Mouse (Mus musculus) T-helper 2 cell (primary cell): ENCODE results near the gene Rims3.

Experiments used
- in situ Hi-C: fragments of 300-600 bp; cut with MboI, MseI; formaldehyde crosslinking; loops from one replicate; pipeline ENCODE4 v1.15.1; 2025; ENCODE audit warnings: high pct_unique_total_duplicates

Gene Rims3

DNA sequence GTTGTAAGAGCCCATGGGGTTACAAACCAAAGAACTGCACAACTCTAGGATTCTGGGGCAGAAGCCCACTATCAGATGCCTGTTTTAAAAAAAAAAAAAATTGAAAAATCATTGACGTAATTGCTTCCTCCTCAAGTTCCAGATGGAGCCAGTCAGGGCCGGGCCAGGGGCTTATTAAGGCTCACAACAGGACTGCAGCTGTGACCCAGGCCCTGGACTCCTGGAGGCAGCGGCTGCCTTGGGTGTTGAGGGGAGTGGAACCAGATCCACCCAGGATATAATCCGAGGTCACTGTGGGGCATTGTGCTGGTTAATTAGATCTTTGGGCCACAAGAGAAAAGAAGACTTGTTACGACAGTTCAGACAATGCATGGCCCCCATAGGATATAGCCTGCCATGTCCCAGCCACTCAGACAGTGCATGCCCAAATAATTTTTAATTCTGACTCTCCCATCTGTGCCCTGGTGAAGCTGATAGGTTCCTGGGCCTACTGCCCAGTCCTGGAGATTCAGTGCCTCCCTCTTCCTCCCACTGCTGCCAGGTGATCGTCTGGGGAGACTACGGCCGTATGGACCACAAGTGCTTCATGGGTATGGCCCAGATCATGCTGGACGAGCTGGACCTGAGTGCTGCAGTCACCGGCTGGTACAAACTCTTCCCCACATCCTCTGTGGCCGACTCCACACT lies 36.3 kb downstream of the Rims3 start:
- in situ Hi-C loops = no loop called here

DNA sequence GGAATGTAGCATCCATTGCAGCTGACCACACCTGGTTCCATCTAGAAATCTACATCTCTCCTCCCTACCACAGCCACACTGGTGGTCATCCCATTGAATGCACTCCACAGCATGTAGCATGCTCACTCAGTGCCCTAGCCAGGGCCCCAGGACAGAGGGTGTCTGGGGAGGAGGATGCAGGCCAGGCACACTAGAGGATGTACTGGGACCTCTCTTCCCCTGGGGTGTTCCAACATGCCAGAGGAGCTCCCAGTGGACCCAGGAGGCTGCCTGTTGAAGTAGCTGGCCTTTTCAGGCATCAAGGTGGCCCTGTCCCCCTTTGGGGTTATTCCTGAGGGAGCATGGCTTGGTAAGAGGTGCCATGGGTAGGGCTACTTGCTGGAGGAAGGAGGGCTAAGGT lies 37.3 kb downstream of the Rims3 start:
- in situ Hi-C loops = no loop called here

DNA sequence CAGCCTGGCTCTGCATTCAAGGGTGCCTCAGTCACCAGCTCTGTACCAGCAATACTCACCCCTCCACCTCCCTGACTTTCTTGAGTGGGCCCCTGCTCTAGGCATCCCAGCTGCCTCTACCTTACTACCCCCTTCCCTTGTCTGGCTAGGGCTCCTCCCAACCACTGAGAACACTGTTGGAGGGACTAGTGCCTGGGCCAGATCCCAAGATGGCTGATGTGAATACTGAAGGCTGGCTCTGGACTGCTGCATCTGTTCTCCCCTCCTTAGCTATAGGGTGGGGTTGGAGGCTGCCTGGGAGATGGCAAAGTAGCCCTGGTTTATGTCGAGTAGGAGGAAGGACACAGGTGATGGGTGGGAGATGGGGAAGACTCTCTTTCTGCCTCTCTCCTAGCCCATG lies 37.9 kb downstream of the Rims3 start:
- in situ Hi-C loops = no loop called here

DNA sequence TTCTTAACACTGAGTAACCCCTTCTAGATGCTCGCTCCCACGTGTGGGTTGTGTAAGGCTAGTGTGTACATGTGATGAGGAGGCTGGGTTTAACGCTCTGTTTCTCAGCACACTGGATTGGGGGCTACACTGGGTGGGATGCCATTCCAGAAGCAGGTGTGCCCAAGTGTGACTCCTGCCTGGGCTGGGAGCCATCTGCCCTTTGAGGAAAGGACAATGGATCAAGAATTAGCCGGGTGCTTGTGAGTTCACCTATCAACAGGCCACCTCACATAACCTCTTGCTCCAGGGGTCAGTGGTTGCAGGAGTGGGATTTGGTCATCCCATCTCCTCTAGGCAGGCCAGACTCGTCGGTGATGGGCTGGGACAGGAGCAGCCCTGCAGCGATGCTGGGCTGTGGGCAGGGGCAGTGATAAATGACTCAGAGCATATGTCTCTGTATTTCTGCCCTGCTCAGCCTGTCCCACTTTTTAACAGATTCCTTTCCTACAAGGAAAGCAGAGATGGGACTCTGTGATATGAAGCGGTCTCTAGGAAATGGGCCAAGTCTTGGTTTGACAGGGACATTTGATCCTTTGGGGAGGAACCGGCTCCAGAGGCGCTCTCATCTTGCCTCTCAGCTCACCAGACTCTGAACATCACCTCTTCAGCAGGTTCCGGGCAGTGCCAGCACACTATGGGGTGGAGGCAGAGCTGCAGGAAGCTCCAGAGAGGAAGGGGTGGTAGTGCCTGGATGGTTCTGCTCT lies 39.2 kb downstream of the Rims3 start:
- in situ Hi-C loops = no loop called here

DNA sequence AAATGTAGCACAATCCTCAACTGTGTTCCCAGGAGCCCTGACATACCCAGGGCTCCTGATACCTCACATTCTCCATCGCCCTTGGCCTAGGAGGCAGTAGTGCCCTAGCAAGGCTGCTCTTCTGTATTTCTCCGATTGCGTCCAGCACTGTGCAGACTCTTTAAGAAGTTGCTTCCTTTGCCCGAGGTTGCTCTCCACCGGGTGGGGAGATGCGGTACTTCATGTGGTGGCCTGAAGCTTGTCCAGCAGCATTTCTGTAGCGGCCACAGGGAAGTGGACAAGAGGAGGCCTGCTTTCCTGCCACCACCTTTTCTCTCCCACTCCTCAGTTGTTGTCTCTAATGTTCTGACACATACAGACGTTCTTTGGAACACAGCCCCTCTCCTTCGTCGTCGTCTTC lies 40.0 kb downstream of the Rims3 start:
- in situ Hi-C loops = no loop called here

DNA sequence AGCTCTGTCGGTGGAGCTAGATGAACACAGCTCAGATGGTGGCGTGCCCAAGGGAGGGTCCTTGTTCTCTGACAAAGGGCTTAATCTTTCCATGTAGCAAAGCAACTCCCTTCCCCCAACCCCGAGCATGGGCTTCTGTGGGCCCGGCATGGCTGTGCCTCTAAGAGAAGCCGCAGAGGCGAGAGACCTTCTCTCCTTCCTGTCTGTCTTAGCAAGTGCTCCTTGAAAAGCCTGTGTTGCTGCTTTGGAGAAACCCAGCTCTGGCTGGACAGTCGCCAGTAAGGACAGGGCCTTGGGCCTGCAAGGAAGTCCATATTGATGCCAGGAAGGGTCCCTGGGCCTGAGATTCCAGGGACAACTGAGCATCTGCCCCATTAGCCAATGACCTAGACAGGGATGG lies 40.6 kb downstream of the Rims3 start:
- in situ Hi-C loops = no loop called here

DNA sequence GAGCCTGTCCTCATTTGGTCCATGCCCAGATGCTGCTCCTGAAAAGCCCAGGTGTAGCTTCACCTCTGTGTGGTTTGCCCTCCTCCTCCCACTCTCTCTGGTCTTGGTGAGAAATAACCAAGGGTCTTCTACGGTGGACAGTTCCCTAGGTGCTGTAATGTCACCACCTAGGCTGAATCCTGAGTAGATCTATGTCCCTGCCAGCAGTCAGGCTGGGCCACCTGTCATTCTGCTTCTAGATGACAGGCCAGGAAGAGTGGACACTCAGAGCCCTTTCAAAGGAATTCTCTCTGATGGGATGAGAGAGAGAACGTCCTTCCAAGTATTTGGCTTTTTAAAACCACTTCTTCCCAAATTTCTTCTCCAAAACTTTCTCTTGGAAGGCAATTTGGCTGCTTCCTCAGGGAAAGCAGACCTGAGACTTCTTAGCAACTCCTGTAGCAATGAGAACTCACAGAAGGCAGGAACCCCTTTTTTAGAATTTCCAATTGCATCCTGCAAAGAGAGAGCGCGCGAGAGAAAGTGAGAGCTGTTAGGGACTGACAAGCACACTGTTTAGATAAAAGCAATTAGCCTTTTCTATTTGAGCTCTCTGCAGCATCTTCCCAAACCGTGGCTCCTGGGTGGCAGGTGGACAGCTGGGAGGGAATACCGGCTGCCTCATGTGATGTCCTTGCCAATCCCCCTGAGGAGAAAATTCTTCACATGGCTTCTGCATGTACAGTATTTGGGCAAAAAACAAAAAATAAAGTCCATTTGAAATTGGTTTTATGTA lies 41.4 kb downstream of the Rims3 start:
- in situ Hi-C loops = no loop called here

DNA sequence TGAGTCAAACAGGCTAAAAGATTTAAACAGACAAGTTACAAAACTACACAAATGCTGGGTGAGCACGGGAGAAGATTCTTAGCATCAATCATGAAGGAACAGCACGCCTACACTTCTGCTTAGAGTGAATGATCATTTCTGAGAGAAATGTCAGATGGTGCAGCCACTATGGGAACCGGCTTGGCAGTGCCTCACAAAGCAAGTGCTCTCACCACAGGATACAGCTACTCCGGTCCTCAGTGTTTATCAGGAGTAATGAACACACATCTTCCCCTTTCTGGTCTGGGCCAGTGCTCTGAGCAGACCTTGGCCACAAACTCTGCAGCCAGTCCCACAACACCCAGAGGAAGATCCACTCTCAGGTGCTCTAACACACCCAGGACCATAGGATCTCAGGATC lies 49.9 kb downstream of the Rims3 start:
- in situ Hi-C loops = no loop called here

DNA sequence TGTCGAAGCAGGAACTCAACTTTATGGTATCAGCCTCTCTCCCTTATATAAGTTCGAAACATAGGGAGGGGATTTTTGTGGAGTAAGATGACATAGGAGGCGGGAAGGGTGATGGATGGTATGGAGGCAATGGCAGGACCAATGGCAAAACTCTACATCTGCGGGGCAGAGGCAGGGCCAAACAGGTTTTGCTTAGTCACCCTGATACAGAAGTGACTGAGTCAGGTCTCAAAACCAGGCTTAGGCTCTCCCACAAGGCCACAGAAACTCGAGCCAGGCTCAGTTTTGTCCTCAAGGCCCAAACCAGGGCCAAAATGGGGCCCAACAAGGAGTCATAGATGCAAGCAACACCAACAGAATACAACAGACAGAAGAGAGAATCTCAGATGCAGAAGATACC lies 51.0 kb downstream of the Rims3 start:
- in situ Hi-C loops = no loop called here

DNA sequence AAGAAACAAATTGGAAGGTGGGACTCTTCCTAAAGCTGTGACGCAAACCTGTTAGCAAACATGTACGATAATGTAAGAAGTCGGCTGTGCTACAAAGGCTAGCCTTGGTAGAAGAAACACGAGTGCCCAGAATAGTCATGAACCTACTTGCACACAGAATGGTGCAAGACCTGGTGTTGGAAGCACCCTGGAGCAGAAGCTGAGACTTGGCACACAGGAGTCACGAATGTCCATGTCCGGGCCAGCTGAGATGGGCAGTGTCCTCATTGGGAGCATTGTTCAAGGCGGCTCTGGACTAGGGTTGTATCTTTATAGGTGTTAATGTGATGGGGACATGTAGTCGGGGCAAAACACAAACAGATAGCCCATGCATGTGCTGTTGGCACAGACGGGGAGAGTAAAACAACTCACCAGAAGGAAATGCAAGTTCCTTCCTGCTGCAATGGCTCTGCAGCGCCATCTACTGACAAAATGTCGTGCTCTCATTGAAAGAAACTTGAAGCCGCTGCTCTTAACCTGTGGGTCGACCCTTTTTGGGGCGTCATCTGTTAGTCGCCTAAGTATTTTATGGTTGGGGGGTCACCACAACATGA lies 55.0 kb downstream of the Rims3 start:
- in situ Hi-C loops = loop anchor here (10.0 kb wide), 1 partner anchor 225 kb away; no protein-coding TSS in a partner anchor

DNA sequence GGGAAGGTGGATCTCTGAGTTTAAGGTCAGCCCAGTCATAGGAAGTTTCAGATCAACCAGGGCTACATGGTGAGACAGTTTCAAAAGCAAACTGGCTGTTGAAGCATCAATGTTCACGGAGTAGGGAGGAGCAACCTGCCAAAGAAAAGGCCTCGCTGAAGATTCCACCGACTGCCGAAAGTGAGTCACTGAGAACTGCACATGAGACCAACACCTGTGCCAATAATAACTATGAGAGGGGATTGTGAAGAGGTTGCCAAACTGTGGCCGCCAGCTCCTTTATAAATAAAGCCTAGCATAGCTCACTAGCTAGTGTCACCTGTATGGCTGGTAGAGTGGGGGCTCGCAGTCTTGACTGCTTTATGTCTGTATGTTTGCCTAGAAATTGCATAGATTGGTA lies 56.5 kb downstream of the Rims3 start:
- in situ Hi-C loops = loop anchor here (10.0 kb wide), 1 partner anchor 226 kb away; no protein-coding TSS in a partner anchor

DNA sequence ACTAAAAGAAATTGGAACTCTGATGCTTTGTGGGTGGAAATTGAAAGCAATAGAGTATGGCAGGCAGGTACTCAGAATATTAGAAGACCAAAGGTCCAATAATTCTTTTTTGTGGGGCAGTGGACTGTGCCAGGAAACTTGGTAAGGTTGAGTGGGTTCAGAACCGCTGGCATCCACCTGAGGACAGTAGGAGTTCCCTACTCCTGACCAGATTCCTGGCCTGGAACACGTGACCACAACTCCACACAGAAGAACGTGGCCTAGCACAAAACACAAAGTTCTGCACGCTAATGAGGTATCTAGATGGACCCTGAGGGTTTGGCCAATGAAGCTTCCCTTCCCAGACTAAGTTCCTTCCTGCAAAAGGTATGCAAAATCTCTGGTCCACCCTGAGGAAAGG lies 58.2 kb downstream of the Rims3 start:
- in situ Hi-C loops = loop anchor here (10.0 kb wide), 1 partner anchor 228 kb away; no protein-coding TSS in a partner anchor

DNA sequence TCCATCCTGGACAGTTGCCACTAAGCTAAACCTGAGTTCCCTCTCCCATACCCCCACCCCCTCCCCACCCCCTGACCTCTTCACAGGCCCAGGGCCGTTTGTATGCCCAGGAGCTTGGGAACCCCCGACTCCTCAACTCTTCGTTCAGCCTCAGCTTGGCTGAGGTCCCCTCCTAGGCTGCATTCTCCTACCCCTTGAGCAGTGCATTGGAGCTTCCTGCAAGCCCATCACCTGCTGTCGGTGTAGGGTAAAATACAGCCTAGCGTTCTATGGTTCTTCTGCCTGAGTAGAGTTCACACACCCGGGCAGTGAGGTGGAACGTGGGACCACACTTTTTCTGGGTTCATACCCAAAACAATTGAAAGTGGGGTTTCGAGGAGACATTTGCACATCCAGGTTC lies 58.8 kb downstream of the Rims3 start:
- in situ Hi-C loops = loop anchor here (10.0 kb wide), 1 partner anchor 229 kb away; no protein-coding TSS in a partner anchor

DNA sequence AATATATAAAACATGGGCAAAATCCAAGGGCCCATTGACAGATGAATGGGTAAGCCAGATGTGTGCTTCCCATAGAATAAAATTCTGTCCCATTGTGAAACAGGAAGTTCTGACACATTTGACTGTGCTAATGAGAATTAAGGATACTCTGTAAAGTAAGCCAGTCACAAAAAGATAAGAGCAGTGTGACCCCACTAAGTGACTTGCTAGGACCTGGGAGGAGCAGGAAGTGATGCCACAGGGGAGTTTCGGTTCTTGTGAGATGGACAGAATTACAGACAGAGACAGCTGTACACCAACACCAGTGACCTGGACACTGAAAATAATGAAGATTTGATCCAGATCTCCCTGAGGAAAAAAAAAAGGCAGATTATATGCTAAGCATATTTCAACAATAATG lies 59.2 kb downstream of the Rims3 start:
- in situ Hi-C loops = loop anchor here (10.0 kb wide), 1 partner anchor 229 kb away; no protein-coding TSS in a partner anchor

DNA sequence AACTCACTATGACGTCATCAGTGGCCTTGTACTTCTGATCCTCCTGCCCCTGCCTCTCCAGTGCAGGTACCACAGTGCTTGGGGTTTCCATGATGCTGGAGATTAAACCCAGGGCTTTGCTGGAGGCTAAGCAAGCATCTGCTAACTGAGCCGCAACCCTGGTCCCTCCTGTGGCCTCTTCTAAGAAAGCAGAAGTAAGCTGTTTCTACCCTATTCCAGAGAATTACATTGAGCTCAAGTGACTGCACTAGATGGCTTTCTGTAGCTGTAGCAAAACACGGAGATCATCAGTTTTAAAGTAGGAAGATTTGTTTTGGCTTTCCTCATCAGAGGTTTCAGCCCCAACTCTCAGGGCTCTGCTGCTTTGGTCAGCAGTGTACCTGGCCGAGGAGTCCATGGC lies 59.9 kb downstream of the Rims3 start:
- in situ Hi-C loops = loop anchor here (10.0 kb wide), 1 partner anchor 230 kb away; no protein-coding TSS in a partner anchor

DNA sequence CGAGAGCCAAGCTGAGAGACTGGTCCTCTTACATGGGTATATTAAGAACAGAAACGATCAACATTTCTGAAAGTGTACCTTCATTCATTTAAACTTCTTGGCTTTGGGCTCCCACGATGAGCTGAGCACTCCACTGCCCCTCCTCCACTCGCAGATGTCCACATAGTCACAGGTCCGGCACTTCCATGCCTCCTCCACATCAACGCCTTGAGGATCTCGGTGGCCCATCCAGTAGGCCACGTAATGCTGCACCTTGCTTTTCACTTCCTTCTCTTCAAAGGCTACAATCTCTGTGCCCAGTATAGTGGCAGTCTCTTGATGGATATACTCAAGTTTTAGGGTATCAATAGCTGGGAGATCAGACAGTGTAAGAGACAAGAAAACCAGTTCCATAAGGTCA lies 66.8 kb downstream of the Rims3 start:
- in situ Hi-C loops = no loop called here

DNA sequence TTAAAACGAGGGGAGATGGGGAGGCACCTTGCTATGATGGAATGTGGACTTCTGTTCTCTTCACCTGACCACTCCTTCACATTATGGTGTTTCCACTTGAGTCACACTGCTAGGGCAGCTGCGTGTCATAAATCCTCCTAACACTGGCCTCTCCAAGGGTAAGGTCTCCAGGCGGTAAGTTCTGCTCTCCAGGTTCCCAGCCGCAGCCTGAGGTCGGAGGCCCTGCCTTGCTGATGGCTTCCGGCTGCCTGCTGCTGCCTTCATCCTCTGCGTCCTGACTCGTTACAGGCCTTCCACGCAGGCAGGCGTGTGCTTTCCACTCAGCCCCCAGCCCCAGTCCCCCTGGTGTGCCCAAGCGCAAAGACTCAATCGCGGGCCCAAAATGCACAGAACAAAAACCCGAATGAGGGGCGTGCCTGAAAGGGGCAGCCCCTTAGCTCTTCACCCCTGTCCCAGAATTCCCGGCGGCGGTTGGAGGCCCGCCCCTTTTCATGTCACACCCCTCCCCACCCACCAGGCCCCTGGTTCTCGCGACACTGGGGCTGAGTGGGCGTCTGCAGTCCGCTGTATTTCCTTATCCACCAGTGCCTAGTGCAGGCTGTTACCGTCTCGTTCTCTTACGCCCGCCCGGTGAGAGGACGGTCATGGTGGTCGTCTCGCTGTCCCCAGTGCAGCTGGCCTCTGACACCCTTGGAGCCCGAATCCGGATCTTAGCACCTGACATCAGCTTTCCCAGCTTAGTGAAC lies 70.1 kb downstream of the Rims3 start, which contains the start of gene Exo5:
Gene Exo5, minus strand, starts transcription at position 464 of the 746 bp plus-strand sequence.
- in situ Hi-C loops = no loop called here

DNA sequence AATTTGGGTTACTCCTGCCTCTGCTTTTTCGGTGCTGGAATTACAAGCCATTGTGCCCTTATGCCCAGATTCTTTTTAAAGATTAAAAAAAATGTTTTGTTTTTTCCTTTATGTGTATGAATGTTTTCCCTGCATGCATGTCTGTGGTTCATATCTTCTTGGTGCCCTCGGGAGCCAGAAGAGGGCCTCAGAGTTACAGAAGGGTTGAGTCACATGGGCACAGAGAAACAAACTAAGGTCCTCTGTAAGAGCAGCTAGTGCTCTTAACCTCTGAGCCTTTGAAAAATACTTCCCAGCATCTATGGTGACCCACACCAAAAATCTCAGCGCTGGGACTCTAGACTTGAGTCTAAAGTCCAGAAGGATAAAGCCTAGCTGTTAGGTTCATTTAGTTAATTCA lies 70.8 kb downstream of the Rims3 start:
- in situ Hi-C loops = no loop called here

DNA sequence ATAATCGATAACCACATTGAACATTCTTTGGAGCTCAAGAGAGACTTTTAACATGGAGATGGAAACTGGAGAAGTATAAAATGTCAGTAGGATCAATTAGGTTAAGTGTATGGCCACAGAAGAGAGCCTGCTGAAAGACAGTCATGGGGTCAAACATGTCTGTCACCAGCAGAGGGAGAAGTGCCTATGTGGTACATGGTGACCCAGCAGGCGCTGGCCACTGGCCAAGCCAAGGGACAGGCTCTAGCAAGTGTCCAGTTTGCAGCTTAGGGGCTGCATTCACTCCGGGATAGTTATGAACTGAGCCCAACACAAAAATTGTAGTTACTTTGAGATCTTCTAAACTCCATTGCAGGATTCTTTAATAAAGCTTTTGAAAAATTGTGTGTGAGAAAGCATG lies 74.1 kb downstream of the Rims3 start:
- in situ Hi-C loops = no loop called here

DNA sequence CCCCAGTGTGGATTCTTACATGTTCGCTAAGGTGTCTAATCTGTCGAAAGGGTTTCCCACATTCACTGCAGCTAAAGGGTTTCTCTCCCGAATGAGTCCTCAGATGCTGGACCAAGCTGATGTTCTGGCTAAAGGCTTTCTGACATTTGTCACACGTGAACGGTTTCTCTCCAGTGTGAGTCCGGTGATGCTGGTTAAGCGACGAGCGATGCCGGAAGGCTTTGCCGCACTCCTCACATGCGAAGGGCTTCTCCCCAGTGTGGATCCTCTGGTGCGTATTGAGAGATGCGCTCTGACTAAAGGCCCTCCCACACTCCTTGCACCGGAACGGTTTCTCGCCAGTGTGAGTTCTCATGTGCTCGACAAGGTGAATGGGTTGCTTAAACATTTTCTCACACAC lies 76.1 kb downstream of the Rims3 start:
- in situ Hi-C loops = no loop called here

DNA sequence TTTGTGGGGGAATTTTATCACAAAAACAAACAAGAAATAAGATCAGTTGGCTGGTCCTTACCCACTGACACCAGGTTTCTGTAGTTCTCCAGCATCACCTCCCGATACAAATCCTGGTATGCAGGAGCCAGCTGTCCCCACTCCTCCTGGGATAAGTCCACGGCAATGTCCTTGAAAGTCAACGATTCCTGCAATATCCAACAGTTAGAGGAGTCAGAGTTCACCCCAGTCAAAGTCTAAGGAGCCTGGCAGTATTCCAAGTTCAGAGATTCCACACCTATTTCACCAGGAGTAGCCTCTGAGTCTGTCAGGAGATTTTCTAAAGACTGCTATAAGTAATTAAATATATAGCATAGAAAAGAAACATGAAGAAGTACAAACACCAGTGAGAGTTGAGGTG lies 80.4 kb downstream of the Rims3 start:
- in situ Hi-C loops = no loop called here
